Mouse (Mus musculus): ENCODE data around the gene Msto1.
"Not testable (repeated sequence)": the region's sequence is repeated elsewhere in the genome, so short reads cannot be mapped to it uniquely, and the experiment has no call there.

Msto1 gene

DNA sequence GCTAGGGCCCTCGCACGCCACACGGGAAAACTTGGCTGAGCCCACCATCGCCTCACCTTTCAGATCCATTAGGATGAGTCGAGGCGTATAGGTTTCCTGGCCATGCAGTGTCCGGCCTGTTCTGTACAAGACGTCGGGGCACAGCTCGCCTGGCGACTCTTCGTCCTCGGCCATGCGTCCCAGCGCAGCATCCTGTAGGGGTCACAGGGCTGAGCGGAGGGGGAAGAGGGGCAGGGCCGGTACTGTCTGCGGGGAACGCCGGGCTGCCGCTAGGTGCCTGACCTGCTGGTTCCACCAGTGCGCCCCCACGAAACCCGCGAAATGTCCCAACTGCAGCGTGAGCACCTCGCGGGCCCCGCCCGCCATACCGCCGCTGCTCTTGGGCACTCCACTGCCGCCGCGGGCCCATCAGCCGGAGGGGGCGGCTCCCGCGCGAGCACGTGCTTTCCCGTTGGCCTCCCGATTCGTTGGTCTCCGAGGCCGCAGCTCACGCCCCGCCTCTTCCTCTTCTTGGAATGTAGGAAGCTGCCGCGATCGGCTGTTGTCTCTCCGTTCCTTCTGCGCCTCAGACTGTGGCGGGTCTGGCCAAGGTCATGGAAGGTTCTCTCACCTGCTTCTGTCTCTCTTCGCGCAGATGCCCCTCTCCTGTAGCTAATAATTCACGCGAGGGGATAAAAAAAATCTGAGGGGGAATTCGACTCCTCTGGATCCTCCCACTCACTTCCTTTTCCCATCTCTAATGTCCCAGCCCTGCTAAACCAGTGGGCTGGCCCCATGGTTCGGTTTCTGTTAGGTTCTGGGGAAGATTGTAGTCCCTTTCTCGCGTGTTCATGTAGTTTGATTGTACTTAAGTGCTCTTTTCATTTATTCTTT, at the start of gene Msto1:
Gene Msto1, minus strand, starts transcription at position 489 of the 873 bp plus-strand sequence.
- peak; percentile 94 for DNase-seq (ENCODE audit: low read depth)

DNA sequence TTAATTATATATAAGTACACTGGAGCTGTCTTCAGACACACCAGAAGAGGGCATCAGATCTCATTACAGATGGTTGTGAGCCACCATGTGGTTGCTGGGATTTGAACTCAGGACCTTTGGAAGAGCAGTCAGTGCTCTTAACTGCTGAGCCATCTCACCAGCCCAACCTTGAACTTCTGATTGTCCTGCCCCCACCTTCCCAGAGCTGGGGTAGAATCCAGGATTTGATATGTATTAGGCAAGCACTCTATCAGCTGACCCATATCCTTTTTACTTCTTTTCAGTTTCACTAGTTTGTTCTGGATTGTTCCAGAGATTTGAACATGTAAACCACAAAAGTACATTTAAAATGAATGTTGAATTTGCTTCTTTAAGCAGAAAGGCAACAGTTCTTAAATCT, 49.4 kb upstream of the Msto1 start:
- not testable (repeated sequence) for DNase-seq (ENCODE audit: low read depth)

DNA sequence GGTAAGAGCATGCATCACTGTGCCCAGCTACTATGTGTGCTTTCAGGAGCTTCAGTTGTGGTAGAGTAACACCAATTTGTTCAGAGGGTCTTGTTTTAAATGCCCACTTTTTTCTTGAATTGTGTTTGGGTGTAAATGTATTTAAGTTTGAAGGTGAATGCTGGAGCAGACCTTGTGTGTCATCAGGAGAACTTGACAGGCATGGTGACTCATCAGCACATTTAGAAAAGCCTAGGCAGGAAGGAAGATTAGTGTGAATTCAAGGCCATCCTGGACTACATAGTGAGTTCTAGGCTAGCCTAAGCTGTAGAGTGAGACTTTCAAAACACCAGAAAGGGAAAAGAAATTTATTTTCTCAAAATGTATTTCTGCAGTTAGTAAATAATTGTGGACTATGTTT, 39.9 kb upstream of the Msto1 start:
- no peak for DNase-seq (ENCODE audit: low read depth)

DNA sequence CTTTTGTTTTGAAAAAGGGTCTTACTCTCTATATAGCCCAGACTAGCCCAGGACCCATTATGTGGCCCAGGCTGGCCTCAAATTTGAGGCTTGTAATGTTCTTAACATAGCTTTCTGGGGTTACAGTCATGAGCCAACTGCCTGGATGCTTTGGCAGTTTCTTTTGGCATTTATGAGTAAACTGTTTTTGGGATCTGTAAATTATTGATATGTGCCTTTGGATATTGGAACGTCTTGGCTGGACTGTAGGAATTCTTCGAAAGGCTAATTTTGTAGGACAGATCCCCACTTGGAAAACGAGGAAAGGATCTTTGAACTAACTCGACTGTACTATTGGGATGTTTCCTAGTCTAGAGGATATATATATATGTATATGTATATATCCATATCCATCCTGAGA, 39.4 kb upstream of the Msto1 start:
- no peak for DNase-seq (ENCODE audit: low read depth)

DNA sequence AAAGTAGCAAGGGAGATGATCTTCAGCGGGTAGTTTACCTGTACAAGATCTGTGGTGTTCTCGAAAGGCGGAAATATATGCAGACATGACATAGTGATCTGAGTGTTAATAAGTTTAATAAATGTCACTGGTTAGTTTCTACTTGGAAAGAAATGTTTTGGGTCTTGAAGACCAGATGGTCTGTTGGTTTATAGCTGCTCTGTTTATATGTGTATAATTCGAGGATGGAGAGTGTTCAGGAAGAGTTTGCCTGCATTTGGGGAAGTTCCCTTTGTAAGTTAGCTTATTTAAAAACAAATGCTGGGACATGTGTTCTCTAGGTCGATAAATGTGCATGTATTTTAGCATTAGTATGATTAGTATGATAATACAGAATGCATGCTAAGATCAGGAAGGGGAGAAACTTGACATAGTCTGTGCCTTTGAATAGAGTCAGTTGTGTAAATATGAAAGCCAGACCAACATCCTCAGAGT, 37.6 kb upstream of the Msto1 start:
- no peak for DNase-seq (ENCODE audit: low read depth)

DNA sequence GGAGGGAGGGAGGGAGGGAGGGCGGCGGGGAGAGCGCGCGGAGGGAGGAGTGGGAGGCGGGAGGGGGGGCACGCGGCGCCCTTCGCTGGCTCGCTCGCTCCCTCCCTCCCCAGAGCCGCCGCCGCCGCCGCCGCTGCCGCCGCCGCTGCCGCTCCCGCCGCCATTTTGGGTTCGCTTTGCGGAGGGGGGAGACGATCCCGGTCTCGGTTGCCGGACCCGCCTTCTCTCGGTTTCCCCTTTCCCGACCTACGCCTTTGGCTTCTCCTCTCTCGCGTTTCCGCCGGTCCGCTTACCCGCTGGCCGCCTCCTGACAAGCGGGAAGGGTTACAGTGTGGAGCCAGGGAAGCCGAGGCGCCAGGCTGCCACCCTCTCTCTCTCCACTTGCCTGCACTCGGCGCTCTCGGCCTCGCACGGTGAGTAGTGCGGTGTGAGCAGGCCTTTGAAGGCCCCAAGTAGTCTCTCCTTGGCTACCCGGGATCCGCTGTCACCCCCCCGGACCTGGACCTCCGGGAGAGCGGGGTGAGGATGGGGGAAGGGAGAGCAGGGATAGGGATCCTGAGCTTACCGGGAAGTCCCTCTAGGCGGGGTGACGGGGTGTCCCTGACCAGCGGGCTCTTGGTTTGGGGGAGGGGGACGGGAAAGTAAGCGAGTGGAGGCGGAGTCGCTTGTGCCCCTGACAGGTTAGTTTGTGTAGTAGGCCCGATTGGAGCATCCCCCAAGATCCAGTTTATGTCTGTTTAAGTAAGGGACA, 37.0 kb upstream of the Msto1 start, which contains the start of the genes Ash1l and Dap3:
Gene Ash1l, plus strand, starts transcription at position 47 of the 751 bp plus-strand sequence.
Gene Dap3, minus strand, starts transcription at position 606 of the 751 bp plus-strand sequence.
- DNase-seq (ENCODE audit: low read depth), result peak; percentile 87

DNA sequence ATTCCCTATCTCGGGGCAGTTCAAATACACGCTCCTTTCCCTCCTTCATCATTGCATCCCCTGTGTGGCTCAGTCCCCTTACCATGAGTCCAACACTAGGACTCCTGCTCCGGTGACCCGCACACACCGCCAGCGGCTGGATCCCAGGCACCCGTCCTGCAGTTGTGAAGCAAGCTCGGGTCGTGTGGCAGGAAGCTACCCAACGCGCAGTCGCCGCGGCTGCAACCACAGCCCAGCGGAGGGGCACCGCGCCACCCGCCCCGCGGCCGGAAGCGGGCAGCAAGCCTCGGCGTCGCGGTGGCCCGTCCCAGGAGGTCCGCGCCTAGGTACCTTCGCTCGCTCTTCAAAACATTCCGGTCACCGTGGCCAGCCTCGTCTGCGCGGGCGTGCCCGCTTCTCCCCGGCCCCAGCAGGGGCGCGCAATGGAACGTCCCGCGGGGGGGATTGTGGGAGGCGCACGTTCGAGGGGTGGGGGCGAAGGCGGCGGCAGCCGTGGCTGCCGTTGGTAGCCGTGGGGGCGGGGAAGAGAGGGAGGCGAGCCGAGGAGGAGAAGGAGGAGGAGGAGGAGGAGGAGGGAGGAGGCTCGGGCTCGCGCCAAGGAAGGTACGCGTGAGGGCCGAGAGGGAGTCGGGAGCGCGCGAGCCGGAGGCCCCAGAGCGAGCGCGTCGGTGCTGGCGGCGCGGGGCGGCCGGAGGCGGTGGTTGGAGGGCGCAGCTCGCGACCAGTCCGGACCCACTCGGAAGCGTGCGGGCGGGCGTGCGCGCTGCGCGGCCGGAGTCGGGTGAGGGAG, 36.2 kb upstream of the Msto1 start:
- peak; percentile 95 for DNase-seq (ENCODE audit: low read depth)

DNA sequence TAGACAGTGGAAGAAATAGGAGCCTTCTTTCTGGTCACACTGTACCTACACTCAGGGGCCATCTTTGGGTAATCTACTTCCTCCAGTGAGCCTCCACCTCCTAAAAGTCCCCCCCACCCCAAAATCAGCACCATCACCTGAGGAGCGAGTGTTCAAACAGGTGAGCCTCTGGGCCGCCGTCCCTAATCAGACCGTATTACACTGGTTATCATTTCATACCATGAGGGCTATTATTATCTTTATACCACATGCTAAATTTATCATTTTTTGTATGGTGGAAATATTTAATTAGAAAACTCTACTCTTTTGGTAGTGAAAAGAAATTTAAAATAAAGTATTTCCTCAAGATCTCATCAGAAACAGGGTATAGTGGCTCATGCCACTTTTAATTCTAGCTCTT, 30.3 kb upstream of the Msto1 start:
- DNase-seq (ENCODE audit: low read depth), result no peak

DNA sequence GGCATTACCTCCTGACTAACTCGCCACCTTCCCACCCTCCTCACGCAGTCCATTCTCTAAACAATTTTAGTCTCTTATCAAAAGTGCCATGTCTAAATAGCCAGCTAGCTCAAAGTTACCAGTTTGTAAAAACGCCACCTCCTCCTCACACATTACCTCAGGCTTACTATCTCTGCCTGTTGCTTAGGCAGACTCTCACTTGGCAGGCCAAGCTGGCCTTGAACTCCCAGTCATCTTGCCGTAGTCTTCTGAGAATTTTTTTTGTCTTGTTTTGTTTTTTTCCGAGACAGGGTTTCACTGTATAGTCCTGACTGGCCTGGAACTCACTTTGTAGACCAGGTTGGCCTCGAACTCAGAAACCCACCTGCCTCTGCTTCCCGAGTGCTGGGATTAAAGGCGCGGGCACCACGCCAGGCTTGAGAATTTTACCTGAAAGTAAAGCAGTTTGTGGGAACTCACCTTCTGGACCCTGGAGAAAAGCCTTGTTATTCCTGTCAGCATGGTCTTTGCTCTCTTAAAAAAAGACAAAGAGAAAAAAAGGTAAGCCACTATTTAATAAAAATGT, 28.6 kb upstream of the Msto1 start:
- DNase-seq (ENCODE audit: low read depth), result no peak

DNA sequence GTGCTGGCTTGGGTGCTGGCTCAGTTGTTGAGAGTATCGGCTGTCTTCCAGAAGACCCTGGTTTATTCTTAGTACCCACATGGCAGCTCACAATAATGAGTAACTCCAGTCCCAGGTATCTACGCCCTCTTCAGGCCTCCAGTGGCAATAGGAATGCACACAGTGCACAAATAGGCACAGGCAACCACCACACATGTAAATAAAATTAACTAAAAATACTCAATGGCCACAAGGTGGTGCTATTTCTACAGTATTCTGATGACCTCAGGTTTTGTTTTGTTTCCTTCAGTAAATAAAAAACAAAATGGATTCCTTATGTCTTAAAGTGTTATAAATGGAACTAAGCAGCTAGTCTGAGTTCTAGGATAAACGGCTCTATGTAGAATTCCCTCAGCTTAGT, 25.9 kb upstream of the Msto1 start:
- DNase-seq (ENCODE audit: low read depth), result peak; percentile 80

DNA sequence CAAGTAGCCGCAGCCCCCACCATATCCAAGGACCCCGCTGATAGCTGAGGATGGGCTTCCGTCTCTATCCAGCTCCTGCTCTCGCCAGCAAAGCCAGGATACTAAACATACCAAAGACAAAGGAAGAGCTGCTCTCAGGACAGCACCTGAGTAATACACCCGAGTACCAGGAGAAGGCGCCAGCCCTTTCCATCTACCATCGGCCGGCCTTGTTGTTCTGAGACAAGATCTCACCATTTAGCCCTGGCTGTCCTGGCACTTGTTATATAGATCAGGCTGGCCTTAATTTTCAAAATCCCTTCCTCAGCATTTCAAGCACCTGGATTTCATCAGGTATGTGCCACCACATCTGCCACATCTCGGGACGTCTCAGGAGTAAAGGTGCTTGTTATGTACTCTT, 25.3 kb upstream of the Msto1 start:
- DNase-seq (ENCODE audit: low read depth), result no peak

DNA sequence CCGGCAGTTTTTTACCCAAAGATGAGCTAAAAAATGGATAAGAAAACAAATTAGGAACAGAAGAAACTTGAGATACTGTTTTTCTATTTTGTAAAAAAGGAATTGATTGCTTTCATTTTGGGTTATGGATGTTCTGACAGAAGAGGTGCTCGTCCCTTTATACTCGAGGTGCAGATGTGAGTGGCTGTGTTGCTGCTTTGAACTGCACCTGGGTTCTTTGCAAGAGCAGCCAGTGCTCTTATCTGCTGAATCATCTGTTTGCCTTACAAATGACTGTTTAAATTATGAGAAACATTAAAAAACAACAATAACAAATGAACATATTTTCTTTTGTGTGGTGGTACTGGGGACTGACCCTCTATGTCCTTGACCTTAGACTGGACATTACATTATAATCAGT, 15.7 kb upstream of the Msto1 start:
- no peak for DNase-seq (ENCODE audit: low read depth)

DNA sequence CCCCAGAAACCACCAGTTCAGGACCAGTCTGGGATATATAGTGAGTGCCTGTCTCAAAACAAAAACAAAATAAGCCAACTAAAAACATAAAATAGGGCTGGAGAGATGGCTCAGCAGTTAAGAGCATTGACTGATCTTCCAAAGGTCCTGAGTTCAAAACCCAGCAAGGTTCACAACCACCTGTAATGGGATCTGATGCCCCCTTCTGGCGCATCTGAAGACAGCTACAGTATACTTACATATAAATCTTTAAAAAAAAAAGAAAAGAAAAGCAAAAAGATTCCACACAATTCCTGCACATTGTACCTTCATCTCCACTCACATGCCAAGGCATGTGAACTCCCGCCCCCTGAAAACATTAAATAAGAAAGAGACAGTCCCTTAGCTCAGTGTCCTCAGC, 11.9 kb upstream of the Msto1 start:
- peak; percentile 28 for DNase-seq (ENCODE audit: low read depth)

DNA sequence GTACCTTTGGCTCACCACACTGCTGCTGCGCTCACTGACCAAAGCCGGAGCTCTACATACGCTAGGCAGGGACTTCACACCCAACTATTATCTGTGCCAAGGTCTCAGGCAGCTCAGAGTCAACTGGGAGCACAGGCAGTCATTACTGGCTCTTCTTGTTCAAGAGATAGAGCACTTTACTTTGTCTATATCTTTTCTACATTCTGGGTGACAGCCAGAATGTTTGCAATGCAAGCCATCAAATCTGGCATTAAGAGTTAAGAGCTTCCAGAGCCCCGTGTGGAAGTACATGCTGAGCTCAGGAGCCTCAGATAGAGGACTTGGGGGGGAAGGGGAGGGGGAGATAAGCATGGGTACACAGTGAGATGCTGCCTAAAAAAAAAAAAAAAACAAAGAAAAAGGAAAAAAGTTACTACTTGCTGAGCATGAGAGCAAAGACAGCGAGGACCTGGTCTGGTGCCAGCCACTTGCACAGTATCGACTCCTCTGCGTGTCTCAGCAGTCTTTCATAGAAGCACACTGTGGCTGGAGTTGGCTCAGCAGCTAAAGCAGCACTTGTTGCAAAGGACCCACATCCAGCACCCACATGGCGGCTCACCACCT, 10.3 kb upstream of the Msto1 start:
- DNase-seq (ENCODE audit: low read depth), result no peak

DNA sequence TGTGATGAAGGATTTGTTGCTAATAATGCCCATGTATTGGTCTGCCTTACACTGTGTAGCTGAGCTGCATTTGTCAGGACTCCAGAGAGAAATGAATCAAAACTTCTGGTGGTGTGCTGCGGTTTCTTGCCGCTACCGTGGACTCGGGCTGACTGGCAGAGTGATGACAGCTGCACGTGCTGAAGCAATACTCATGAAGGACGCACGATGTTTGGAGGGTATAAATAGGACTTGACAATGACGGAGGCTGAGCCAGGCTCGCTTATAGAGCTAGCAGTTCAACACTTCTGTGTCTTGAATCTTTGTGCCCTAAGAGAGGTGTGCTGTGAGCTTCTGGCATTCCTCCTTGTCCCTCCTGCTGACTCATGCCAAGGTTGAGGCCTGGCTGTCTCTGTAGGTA, 7.6 kb upstream of the Msto1 start:
- peak; percentile 28 for DNase-seq (ENCODE audit: low read depth)

DNA sequence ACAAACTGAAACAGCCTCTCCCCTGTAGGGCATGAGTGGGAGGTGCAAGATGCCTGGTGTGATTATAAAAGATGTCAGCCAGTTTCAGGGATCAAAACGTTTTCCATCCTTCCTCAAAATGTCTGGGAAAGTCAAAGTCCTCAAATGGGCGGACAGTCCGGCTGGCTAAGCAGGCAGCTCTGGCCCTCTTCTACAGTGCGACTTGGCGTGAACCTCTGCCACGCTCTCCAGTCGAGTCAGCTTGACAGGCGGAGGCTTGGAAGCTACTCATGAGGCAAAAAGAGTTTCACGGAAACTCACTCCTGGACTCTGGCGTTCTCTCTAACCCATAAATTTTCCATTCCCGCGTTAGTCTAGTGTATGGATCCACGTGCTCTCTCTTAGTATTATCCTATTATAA, 5.2 kb upstream of the Msto1 start:
- DNase-seq (ENCODE audit: low read depth), result peak; percentile 23

DNA sequence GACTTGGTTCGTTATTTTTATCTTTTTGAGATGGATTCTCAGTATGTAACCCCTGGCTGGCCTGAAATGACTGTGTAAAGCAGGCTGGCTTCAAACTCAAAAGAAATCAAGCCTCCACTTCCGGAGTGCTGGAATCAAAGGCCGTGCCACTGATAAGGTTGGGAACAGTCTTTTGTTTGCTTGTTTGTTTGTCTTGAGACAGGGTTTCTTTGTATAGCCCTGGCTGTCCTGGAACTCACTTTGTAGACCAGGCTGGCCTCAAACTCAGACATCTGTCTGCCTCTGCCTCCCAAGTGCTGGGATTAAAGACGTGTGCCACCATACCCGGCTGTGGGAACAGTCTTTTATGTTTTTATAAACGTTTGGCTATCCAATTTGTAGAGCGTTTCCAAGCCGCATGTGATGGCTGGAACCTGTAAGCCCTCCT, 598 bp upstream of the Msto1 start:
- no peak for DNase-seq (ENCODE audit: low read depth)

DNA sequence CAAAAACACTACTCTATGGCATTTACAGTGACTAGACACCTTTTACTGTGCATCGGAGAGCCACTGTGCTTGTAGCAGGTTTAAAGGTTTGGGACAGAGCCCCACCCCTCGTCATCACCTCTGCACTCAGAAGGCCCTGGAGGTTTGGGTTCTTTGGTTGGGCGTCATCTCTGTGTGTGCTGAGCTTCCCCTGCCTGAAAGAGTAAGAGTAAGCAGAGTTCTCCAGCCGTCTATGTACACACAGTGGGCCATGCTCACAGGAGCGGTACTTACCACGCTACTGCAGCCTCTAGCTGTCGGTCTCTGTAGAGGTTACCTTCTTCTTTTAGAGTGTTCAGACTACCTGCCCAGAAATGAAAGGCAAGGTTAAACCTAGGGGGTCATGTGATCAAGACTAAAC, 1.2 kb downstream of the Msto1 start:
- DNase-seq (ENCODE audit: low read depth), result no peak

DNA sequence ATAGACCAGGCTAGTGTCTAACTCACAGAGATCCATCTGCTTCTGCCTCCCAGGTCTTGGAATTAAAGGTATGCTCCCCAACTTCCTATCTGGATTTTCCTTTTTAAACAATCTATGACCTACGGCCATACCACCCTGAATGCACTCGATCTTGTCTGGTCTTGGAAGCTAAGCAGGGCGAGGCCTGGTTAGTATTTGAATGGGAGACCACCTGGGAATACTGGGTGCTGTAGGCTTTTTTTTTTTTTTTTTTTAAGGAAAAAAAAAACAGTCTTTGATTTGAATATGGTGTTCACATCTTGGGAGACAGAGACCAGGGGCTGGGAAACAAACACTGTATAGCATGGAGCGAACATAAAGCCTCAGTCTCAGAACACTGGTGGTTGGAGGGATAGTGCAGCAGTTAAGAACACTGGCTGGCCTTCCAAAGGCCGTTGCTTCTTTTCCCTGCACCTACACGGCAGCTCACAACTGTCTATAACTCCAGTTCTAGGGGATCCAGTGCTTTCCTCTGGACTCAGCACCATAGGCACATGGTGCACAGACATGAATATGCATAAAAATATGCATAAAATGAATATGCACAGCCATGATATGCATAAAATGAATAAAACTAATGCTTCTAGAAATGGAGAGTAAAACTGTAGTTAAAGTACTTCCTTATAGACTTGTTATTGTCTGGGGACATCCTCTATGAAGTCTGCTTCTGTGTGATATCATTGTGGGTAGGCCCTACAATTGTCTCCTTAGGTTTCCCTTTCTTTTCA, 7.2 kb downstream of the Msto1 start:
- no peak for DNase-seq (ENCODE audit: low read depth)

DNA sequence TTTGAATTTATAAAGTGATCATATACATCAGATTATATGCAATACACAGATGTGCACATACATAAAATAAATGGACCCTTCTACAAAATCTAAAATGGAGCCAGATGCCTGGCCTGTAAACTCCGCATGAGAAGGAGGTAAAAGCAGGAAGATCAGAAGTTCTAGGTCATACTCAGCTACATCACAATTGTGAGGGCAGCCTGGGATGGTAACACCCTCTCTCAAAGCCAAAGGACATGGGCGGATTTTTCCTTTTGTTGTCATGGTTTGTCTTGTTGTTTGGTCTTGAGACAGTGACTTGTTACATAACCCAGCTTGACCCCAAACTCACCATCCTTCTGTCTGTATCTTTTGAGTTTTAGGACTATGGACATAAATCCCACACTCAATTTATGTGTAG, 8.1 kb downstream of the Msto1 start:
- DNase-seq (ENCODE audit: low read depth), result no peak

DNA sequence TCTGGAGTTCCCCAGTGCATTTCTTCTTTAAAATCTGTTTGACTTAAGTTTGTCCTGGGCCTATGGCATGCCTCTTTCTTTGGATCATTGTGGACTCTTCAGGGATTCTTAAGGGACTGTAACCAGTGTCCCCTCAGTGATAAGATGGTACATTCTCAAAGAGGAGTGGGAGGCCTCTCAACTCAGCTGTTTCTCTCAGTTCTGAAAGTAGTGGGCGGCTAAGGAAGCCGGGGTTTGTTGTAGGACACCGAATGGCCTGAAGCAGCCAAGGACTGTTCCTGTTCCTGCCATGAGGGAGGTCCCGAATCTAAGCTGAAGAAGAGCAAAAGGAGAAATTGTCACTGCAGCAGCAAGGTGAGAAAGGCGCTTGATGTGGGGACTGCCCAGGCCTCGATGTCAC, 8.6 kb downstream of the Msto1 start:
- DNase-seq (ENCODE audit: low read depth), result no peak

All from NIH3T3 (cell line).